Mouse (Mus musculus): ENCODE data around the gene Nprl3. TPM values are rescaled to one million over a fixed set of nuclear protein-coding genes. Genes with fewer than 3 reads are reported as not detected.
"Not testable (repeated sequence)": the region's sequence is repeated elsewhere in the genome, so short reads cannot be mapped to it uniquely, and the experiment has no call there.

Nprl3 gene
- polyA plus RNA-seq, 1 experiment from 2014 or later = 38.6 TPM

DNA sequence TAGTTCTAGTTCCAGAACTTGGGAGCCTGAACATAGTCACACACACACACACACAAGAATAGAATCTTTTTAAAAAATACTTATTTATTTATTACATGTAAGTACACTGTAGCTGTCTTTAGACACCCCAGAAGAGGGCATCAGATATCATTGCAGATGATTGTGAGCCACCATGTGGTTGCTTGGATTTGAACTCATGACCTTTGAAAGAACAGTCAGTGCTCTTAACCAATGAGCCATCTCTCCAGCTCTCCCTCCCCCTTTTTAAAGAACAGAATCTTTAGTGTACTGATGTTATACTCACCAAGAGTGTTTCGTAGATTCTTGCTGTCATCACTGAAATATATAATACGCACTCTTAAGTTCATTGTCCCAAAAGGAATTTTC lies 31.0 kb upstream of the Nprl3 start:
- Histone ChIP-seq H3K9ac (no peak overlapping the region), H3K4me1 (replicated peaks) (no peaks in the 10 kb centered on the region), H3K27me3 (replicated peaks) (peaks cover 30% of the 10 kb centered on the region), H3K36me3 (no peaks in the 10 kb centered on the region), H3K4me3 (no peak overlapping the region), H3K9me3 (replicated peaks) (no peaks in the 10 kb centered on the region), H3K27ac (ENCODE audit: poor library complexity, severe bottlenecking) (no peak overlapping the region), H3K4me2 (no peak overlapping the region)
- ATAC-seq (ENCODE audit: insufficient number of reproducible peaks, low FRiP score) = no peak
- WGBS = 91% methylated on average over 2 of the region's 2 CpGs

DNA sequence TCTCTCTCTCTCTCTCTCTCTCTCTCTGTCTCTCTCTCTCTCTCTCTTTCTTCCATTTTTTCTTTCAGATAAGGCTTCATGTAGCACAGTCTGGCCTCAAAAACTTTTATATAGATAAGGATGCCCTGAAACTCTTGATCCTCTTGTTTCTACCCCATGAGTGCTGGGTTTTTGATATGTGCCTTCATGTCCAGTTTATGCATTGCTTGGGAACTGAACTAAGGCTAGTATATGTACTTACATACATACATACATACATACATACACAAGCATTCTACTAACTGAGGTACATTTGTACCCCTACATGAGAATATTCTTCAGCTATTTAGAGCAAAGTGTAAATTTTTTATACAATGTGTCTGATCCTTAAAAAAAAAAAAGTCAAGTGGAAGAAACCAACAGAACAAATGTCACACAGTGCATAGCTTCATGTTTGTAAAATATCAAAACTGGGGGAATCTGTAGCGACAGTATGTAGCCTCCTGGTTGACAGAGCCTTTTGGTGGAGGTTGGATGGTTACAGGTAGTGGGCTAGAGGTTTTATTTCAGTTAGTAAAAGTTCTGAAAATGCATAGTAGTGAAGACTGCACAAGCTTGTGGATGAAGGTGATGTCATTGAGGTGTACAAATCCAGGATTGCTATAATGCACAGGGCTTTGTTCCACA lies 30.5 kb upstream of the Nprl3 start:
- H3K4me1 ChIP-seq (replicated peaks) = no peaks in the 10 kb centered on the region
- ATAC-seq (ENCODE audit: insufficient number of reproducible peaks, low FRiP score) = no peak
- 78% methylated on average over 1 of the region's 1 CpGs for WGBS
- H3K9ac ChIP-seq = no peak overlapping the region
- H3K27ac ChIP-seq (ENCODE audit: poor library complexity, severe bottlenecking) = no peak overlapping the region
- H3K4me3 ChIP-seq = no peak overlapping the region
- no peak overlapping the region for H3K4me2 ChIP-seq
- H3K27me3 ChIP-seq (replicated peaks) = peaks cover 25% of the 10 kb centered on the region
- no peaks in the 10 kb centered on the region for H3K36me3 ChIP-seq
- no peaks in the 10 kb centered on the region for H3K9me3 ChIP-seq (replicated peaks)

DNA sequence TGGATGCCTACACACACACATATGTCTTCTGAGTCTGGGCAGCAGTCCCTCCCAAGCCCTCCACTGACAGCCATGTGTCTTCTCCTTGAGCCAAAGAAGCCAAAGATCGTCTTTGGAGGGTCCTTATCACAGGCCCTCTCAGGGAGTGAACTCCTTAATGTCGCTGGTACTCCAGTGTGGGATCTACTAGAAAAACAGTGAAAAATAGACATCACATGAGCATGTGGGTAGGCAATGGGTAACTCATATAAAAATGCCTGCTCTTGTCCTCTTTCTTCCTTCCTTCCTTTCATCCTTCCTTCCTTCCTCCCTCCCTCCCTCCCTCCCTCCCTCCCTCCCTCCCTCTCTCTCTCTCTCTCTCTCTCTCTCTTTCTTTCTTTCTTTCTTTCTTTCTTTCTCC lies 29.9 kb upstream of the Nprl3 start:
- WGBS = 18% methylated on average over 2 of the region's 2 CpGs
- H3K4me1 ChIP-seq (replicated peaks); H3K36me3 ChIP-seq; H3K9me3 ChIP-seq (replicated peaks); H3K27ac ChIP-seq (ENCODE audit: poor library complexity, severe bottlenecking); H3K9ac ChIP-seq; H3K4me2 ChIP-seq; ATAC-seq (ENCODE audit: insufficient number of reproducible peaks, low FRiP score); H3K4me3 ChIP-seq: not testable (repeated sequence)
- H3K27me3 ChIP-seq (replicated peaks) = peaks cover 22% of the 10 kb centered on the region

- 0 out of 2 replicates have a peak within 1 kb of the TSS, but pooled peaks have one; percentile 13 for H3K4me2 ChIP-seq
- H3K27ac ChIP-seq (ENCODE audit: poor library complexity, severe bottlenecking); H3K27me3 ChIP-seq (replicated peaks); H3K4me3 ChIP-seq; H3K9me3 ChIP-seq (replicated peaks); H3K4me1 ChIP-seq (replicated peaks); H3K9ac ChIP-seq; H3K36me3 ChIP-seq: not testable (repeated sequence)
- ATAC-seq (ENCODE audit: insufficient number of reproducible peaks, low FRiP score) = peak; percentile 89
- no CpG with 5 or more reads among the region's 4 CpGs for WGBS
Observed at GRCm38 (mm10) chr11:32296203-32296602, 28.7 kb upstream of the Nprl3 start, which contains the start of gene Hba-a2. TSS of gene Hba-a2 (plus strand) at chr11:32296489.

DNA sequence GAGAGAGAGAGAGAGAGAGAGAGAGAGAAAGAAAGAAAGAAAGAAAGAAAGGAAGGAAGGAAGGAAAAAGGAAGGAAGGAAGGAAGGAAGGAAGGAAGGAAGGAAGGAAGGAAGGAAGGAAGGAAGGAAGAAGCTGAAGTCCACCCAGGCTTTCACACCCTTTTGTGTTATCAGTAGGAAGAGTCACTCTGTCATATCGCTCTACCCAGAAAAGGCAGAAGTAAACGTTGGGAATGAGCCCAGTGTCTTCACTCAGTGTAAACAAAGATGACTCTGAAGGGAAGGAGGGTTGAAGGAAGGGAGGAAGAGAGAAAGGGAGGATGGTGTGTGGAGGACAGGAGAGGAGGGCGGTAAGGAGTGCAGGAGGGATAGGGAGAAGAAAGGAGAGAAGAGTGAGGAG lies 26.0 kb upstream of the Nprl3 start:
- H3K27ac ChIP-seq (ENCODE audit: poor library complexity, severe bottlenecking) = peak overlapping the region; percentile 27; the same call in 1 of the 2 replicates
- ATAC-seq (ENCODE audit: insufficient number of reproducible peaks, low FRiP score) = peak; percentile 13; the same call in 1 of the 2 replicates
- not testable (repeated sequence) for H3K9me3 ChIP-seq (replicated peaks); H3K9ac ChIP-seq; H3K4me3 ChIP-seq; H3K36me3 ChIP-seq; H3K4me1 ChIP-seq (replicated peaks); H3K27me3 ChIP-seq (replicated peaks)
- H3K4me2 ChIP-seq = 0 out of 2 replicates have a peak overlapping the region, but pooled peaks have one; percentile 0
- WGBS = 46% methylated on average over 3 of the region's 3 CpGs

GRCm38 (mm10) chr11:32292819-32293218 lies 25.3 kb upstream of the Nprl3 start:
- 0 out of 2 replicates have a peak overlapping the region, but pooled peaks have one; percentile 6 for H3K27ac ChIP-seq (ENCODE audit: poor library complexity, severe bottlenecking)
- not testable (repeated sequence) for H3K4me2 ChIP-seq
- 87% methylated on average over 4 of the region's 4 CpGs for WGBS

DNA sequence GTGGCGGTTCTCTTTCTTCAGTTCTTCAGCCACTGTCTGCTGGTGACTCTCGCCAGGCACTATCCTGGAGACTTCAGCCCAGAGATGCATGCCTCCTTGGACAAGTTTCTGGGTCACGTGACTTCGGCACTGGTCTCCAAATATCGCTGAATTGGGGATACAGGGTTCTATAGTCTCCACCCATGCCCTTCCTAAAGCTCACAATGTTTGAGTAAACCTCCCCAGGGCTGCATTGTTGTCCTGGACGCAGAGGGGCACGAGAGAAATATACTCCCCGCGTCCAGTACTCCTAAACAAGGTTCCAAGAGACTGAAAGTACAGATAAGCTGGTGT lies 20.0 kb upstream of the Nprl3 start:
- H3K9ac ChIP-seq = no peak overlapping the region
- no peaks in the 10 kb centered on the region for H3K4me1 ChIP-seq (replicated peaks)
- peaks cover 15% of the 10 kb centered on the region for H3K27me3 ChIP-seq (replicated peaks)
- peak overlapping the region; percentile 20 for H3K4me3 ChIP-seq
- no peaks in the 10 kb centered on the region for H3K9me3 ChIP-seq (replicated peaks)
- 63% methylated on average over 9 of the region's 9 CpGs for whole genome bisulfite sequencing
- ATAC-seq (ENCODE audit: insufficient number of reproducible peaks, low FRiP score) = no peak
- H3K27ac ChIP-seq (ENCODE audit: poor library complexity, severe bottlenecking) = peak overlapping the region; percentile 39; the same call in 1 of the 2 replicates
- no peaks in the 10 kb centered on the region for H3K36me3 ChIP-seq
- no peak overlapping the region for H3K4me2 ChIP-seq

More at GRCm38 (mm10) chr11:32292819-32293218, 25.3 kb upstream of the Nprl3 start:
- not testable (repeated sequence) for H3K9me3 ChIP-seq (replicated peaks); H3K4me3 ChIP-seq; H3K4me1 ChIP-seq (replicated peaks); H3K27me3 ChIP-seq (replicated peaks); H3K36me3 ChIP-seq
- H3K9ac ChIP-seq = 0 out of 2 replicates have a peak overlapping the region, but pooled peaks have one; percentile 24
- 0 out of 2 replicates have a peak, but pooled peaks have one; percentile 26 for ATAC-seq (ENCODE audit: insufficient number of reproducible peaks, low FRiP score)

DNA sequence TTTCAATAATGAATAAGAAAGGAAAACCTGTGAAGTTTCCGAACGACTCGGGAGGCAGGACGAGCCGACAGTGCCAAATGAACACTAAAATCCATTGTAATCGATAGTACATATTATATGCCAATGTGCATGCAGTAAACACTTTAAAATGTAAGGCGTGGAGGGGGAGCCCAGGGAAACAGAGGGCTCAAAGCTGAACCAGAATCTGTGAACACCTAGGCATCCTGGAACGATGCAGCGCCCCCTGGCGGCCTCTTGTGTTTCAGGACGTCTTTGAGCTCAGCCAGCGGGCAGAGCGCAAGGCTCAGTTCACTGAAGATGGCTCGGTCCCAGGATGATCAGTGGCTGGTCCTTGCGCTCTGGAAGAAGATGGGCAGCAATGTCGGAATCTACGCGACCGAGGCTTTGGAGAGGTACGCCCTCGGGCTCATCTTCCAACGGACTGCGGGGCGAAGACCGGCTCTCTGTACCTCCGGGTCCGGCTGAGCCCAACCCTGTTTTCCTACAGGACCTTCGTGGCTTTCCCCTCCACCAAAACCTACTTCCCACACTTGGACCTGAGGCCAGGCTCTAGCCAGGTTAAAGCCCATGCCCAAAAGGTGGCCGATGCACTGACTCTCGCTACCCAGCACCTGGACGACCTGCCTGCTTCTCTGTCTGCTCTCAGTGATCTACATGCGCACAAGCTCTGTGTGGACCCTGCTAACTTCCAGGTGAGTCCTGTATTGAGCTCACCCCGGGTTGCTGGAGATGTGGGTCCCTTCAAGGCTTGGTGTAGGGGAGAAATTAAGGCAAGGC lies 19.4 kb upstream of the Nprl3 start, which contains the start of gene Hbq1b:
TSS of gene Hbq1b (plus strand) at position 271 of the 798 bp plus-strand sequence.
- Histone ChIP-seq H3K27me3 (replicated peaks) (peaks cover 16% of the 10 kb centered on the region), H3K4me3 (peak within 1 kb of the TSS; percentile 20), H3K27ac (ENCODE audit: poor library complexity, severe bottlenecking) (peak within 1 kb of the TSS; percentile 39; the same call in 1 of the 2 replicates), H3K9ac (peak within 1 kb of the TSS; percentile 35; the same call in 1 of the 2 replicates), H3K4me2 (peak within 1 kb of the TSS; percentile 59)
- WGBS = 18% methylated on average over 32 of the region's 33 CpGs
- H3K9me3 ChIP-seq (replicated peaks); H3K36me3 ChIP-seq; H3K4me1 ChIP-seq (replicated peaks): not testable (repeated sequence)
- ATAC-seq (ENCODE audit: insufficient number of reproducible peaks, low FRiP score) = peak; percentile 40; the same call in 1 of the 2 replicates

DNA sequence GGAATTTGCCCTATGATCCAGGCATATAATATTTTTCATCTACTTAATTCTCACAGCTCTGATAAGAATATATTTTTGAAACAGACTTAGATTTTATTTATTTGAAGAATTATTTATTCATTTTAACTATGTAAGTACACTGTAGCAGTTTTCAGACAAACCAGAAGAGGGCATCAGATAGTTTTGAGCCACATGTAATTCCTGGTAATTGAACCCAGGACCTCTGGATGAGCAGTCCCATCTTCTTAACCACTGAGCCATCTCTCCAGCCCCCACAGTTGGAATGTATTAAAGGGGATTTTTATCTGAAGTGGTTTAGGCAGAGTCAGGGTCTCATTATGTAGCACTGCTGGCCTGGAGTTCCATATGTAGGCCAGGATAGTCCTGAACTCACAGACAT lies 18.4 kb upstream of the Nprl3 start:
- not testable (repeated sequence) for ATAC-seq (ENCODE audit: insufficient number of reproducible peaks, low FRiP score); H3K27ac ChIP-seq (ENCODE audit: poor library complexity, severe bottlenecking)

GRCm38 (mm10) chr11:32285031-32285775 lies 17.7 kb upstream of the Nprl3 start:
- no peaks in the 10 kb centered on the region for H3K36me3 ChIP-seq
- H3K27ac ChIP-seq (ENCODE audit: poor library complexity, severe bottlenecking) = no peak overlapping the region
- H3K4me2 ChIP-seq = no peak overlapping the region
- 67% methylated on average over 7 of the region's 7 CpGs for WGBS
- H3K9ac ChIP-seq = no peak overlapping the region
- peak; percentile 46 for ATAC-seq (ENCODE audit: insufficient number of reproducible peaks, low FRiP score)
- H3K27me3 ChIP-seq (replicated peaks) = peaks cover 32% of the 10 kb centered on the region
- H3K9me3 ChIP-seq (replicated peaks) = no peaks in the 10 kb centered on the region
- H3K4me1 ChIP-seq (replicated peaks) = no peaks in the 10 kb centered on the region
- no peak overlapping the region for H3K4me3 ChIP-seq

More for the DNA sequence above, 18.4 kb upstream of the Nprl3 start:
- H3K9me3 ChIP-seq (replicated peaks); H3K9ac ChIP-seq; H3K36me3 ChIP-seq; H3K4me1 ChIP-seq (replicated peaks); H3K4me3 ChIP-seq; H3K4me2 ChIP-seq: not testable (repeated sequence)
- H3K27me3 ChIP-seq (replicated peaks) = peaks cover 25% of the 10 kb centered on the region

DNA sequence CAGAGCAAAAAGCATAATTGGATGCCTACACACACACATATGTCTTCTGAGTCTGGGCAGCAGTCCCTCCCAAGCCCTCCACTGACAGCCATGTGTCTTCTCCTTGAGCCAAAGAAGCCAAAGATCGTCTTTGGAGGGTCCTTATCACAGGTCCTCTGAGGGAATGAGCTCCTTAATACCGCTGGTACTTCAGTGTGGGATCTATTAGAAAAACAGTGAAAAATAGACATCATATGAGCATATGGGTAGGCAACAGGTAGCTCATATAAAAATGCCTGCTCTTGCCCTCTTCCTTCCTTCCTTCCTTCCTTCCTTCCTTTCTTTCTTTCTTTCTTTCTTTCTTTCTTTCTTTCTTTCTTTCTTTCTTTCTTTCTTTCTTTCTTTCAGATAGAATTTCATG lies 17.1 kb upstream of the Nprl3 start:
- ATAC-seq (ENCODE audit: insufficient number of reproducible peaks, low FRiP score) = peak; percentile 4; the same call in 1 of the 2 replicates
- H3K9ac ChIP-seq; H3K36me3 ChIP-seq; H3K4me1 ChIP-seq (replicated peaks); H3K4me2 ChIP-seq; H3K9me3 ChIP-seq (replicated peaks); H3K4me3 ChIP-seq; H3K27ac ChIP-seq (ENCODE audit: poor library complexity, severe bottlenecking): not testable (repeated sequence)
- 35% methylated on average over 2 of the region's 2 CpGs for WGBS
- H3K27me3 ChIP-seq (replicated peaks) = peaks cover 37% of the 10 kb centered on the region
